Mouse (Mus musculus): Measurements from ENCODE around the gene Mcoln2.

Gene Mcoln2

GRCm38 (mm10) chr3:146149156-146150057 is at the start of gene Mcoln2:
Mcoln2 (plus strand) TSS chr3:146149833.
- no peak for DNase-seq

DNA sequence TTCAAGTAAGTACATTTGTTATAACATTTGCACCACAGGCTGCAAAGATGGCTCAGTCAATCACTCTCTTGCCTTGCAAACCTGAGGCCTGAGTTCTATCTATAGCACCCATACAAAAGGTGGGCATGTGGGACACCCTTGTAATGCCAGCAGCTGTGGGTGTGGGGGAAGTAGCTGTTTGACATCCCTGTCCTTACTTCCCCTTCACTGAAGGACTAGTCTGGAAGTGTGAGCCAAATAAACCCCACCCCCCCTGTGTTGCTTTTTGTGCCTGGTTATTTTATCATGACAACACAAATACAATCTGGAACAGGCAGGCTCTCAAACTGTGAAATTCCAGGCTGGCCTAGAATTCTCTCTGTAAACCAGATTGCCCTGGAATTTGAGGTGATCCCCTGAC is 49.7 kb upstream of the Mcoln2 start:
- DNase-seq: no peak

DNA sequence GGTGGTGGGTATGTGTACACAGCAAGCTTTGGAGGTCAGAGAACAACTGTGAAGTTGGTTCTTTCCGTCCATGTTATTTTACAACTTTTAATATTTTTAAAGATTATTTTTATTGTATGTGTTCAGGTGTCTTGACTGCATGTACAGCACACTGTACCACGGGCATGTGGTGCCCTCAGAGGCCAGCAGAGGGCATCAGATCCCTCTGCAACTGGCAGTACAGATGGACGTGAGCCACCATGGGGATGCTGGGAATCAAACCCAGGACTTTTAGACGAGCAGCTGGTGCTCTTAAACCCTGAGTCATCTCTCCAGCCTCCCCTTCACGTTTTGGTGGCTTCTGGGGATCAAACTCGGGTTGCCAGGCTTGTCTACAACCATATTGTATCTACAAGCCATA is 47.6 kb upstream of the Mcoln2 start:
- peak; percentile 15 for DNase-seq

GRCm38 (mm10) chr3:146107116-146107849 is 42.4 kb upstream of the Mcoln2 start:
- no peak for DNase-seq

DNA sequence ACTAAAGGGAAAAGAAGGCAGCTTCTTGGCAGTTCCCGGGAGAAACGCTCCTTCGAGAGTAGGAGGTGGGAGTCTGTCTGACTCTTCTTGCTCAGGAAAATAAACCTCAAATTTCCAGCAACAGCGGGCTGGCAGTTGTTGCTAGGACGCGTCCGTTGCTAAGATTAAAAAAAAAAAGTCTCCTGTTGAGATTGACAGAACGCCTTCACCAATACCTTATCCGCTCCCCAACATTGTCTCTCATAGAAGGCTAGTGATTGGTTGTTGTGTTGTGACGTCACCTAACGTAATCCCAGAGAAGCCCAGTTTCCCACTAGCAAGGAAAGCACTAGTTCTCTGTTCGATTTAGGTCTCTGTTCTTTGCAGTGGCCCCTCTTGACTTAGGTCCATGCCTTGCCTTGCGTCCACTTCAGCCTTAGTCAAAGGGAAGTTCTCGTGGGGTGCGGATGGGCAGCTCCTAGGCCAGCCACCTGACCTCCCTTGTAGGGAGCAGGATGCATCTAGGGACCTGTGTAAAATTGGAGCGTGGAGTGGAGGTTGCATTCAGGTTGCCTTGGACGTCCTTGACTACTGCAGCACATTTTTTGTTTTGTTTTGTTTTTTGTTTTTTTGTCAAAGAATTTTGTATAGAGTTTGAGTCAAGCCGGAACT is 41.6 kb upstream of the Mcoln2 start, which contains the start of gene Wdr63:
Gene Wdr63 (minus strand): TSS at position 210 of the 651 bp plus-strand sequence.
- DNase-seq: peak; percentile 69

DNA sequence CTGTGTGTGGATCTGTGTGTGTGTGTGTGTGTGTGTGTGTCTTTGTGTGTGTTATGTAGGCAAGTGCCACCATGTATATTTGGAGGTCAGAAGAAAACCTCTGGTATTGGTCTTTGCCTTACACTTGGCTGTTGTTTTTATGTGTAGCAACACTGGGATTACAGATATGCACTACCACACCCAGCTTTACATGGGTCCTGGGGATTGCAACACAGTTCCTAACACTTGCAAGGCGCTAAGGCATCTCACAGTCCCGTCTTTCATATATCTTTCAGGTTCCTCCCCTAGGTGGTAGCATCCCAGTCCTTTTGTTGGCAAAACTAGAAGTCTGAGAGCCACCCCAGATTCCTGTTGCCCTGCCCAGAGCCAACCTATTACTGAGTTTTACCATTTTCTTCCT is 40.7 kb upstream of the Mcoln2 start:
- no peak for DNase-seq

DNA sequence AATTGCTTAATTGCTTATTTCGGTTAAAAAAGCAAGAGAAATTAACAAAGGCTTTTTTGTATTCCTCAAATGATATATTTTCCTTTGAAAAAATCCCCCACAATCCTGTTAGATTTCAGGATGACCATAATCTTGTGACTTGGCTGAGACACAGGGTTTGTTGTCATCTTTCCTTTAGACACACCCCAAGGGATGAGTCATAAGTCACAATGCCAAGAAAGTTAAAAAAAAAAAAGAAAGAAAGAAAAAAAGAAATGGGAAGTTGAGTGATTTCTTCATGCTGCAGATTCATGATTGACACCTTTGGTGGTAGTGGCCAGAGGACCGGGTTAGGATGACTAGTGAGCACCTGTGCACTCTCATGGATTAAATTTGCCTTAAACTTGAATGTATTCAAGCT is 39.3 kb upstream of the Mcoln2 start:
- DNase-seq: no peak

DNA sequence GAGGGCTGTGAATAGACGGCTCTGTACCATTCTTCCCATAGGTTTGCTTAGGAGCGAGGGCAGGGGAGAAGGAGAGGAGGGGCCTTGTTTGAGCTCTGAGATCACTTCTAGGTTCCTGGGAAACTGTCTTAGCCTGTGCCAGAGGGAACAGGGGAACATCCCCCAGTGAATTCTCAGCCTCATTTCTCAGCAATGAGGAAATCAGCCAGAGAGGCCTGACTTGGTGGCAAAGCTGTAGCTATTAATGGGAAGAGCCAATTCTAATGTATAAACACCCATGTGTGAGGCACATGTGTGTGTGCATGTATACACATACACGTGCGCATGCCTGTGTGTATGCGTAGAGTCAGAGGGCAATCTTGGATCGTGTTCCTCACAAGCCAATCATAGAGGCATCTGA is 38.7 kb upstream of the Mcoln2 start:
- DNase-seq: no peak

- no peak for DNase-seq
Measured at GRCm38 (mm10) chr3:146117258-146117996, 32.2 kb upstream of the Mcoln2 start, which contains the start of gene Mcoln3. Mcoln3 (plus strand) TSS chr3:146117450.

- DNase-seq: no peak
Measured at GRCm38 (mm10) chr3:146117997-146118457, 31.6 kb upstream of the Mcoln2 start.

DNA sequence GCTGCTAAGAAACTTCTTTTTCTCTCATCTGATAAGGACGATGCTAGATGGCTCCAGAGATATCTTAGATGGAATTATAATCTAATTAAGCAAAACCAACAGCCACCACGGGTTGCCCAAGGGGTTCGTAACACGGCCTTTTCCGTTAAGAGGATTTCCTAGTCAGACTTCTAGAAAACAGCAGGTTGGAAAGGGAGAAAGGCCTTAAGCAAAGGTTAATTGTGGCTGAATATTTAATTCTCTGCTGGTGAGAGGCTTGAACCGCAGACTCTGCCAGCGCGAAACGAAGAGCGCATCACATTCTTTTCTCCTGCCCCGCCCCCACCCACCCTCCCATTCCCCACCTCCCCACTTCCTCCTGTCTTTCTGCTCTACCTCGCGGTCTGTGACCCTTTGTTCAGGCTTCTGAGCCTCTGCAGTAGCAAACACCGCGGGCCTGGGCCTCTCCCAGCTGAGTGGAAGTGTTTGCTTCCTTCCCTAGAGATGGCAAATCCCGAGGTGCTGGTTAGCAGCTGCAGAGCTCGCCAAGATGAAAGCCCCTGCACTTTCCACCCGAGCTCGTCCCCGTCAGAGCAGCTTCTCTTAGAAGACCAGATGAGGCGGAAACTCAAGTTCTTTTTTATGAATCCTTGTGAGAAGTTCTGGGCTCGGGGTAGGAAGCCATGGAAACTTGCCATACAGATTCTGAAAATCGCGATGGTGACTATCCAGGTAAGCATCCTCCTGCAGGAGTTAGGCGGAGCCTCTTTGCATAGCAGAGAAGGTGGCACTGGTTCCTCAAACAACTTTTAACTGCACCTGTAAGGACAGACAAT is 28.1 kb upstream of the Mcoln2 start:
- no peak for DNase-seq

GRCm38 (mm10) chr3:146122125-146122420 is 27.6 kb upstream of the Mcoln2 start:
- no peak for DNase-seq

DNA sequence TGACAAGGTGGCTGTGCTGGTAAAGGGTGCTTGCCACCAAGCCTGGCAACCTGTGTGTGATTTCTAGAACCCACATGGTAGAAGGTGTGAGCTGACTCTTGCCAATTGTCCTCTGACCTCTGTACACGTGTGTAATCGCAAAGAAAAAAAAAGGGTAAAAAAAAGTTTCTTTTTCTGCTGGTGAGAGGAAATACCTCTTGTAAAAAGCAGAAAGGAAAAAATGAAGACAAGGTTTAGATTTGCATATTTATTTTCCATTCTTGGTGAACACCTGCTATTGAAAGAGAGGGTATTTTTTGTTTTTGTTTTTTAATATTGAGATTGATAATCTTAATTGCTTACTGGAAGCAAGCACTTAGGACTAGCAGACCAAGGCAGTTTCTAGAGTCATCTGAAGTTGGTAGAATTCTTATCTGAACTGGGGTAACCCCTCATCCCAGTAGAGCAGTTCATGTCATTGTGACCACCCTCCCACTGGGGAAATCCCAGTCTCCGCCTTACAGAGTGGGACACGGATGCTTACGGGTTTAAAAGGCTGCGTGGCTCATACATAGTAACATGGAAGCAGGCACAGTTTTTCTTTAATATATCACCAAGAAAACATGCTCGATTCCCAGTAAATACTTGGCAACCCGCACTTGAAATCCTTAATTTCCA is 26.7 kb upstream of the Mcoln2 start:
- no peak for DNase-seq

GRCm38 (mm10) chr3:146123464-146123825 is 26.2 kb upstream of the Mcoln2 start:
- no peak for DNase-seq

DNA sequence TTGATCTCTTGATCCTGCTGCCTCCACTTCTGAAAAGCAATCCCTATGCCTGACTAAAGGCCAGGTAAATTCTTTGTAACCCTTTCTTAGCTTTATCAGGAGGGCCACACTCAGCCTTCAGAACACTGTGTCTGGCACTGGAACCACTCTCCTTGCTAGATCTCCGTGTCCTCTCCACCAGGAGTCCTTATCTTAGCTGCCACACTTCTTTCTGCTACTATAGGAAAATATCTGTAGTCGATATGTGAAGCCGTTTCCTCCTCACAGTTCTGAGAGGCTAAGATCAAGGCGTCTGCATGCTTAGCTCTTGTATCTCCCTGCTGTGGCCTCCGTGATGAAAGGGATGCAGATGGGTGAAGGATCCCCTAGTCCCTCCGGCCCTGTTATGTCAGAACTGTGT is 22.4 kb upstream of the Mcoln2 start:
- no peak for DNase-seq

GRCm38 (mm10) chr3:146134834-146135233 is 14.8 kb upstream of the Mcoln2 start:
- DNase-seq: no peak

- DNase-seq: no peak
Measured at GRCm38 (mm10) chr3:146135417-146135816, 14.2 kb upstream of the Mcoln2 start.

DNA sequence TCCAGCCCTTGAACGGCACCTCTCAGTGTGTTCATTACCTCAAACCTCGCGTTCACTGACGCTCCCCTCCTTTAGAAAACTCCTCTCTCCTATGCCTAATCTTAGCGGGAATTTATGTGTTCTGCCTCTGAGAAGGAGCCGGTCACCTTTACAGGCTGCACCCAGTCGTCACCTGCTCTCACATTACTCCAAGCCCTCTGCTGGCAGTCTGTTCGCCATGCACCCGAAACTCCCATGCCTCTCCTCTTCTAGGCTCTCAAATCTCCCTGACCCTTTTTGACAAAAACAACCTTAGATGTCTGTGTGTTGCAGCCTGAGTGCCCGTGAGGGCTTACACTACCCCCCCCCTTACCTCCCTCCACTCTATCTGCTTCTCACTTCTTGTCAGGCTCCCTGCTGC is 13.2 kb upstream of the Mcoln2 start:
- DNase-seq: peak; percentile 16

DNA sequence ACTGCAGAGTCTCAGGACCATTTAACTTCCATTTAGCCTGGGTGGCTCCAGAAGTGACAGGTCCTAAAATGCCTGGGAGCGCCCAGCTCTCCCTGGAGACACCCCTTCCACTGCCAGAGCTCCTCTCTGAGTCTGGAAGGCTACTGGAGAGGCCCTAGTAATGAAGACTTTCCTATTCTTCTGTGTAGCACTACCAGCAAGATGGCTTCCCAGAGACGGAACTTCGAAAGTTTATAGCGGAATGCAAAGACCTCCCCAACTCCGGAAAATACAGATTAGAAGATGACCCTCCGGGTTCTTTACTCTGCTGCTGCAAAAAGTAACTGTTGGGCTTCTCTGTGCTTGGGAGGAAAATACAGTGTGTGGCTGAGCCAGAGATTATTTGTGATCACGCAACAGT is 9.4 kb upstream of the Mcoln2 start:
- no peak for DNase-seq

- DNase-seq: no peak
Measured at GRCm38 (mm10) chr3:146142523-146142922, 7.1 kb upstream of the Mcoln2 start.

GRCm38 (mm10) chr3:146145501-146145900 is 4.1 kb upstream of the Mcoln2 start:
- DNase-seq: peak; percentile 17

All from kidney, adult 9 months (tissue).